Mouse (Mus musculus) cerebellum, adult 18-20 months (tissue): ENCODE measurements at regions not wholly inside any gene's neighbourhood (a gene's known extent, or its start where the extent isn't known, plus 50 kb on each side); places are given as distances from the start of the nearest gene placed in this dataset.

ENCODE experiments used
- DNase-seq, 2 experiments: peaks; one replicate each; pipeline ENCODE4 v3.0.0; 2021

- DNase-seq, result no peak
Observed at GRCm38 (mm10) chr15:96521125-96521455, 60.4 kb upstream of the Scaf11 start.

DNA sequence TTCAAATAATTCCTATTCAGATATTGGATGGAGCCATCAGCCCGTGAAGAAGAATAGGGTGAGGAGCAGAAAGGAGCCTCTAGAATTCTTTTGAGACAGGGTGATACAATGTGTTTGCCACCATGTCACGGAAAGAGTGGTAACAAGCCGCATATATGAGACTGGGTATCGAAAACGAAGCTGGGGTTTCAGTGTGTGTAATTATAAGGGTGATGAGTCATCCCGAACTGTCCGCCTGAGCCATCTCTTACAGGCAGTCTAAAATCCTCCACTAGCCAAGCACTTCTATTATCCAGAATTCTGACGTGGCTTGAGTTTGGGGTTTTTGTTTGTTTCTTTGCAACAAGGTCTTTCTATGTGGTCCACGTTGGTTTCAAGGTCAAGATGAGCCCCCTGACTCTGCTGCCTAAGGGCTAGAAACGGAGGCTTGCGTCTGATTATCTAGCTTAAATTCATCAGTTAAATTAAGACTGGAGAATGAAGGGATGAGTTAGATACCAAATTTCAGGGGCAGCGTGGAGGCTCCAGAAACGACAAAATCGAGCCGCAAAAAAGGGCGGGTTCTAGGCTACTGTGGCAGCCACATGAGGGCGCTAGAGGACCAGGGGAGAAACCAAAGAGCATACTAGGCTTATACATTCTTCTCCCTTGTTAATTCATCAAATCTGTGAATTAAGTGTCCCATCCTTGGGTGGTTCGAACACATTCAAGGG is 59.9 kb upstream of the Scaf11 start:
- DNase-seq, result peak in 1 of 2 experiments; percentile 12

- DNase-seq, result no peak
Observed at GRCm38 (mm10) chr15:96518156-96518555, 57.5 kb upstream of the Scaf11 start.

GRCm38 (mm10) chr15:96515620-96516019 is 55.0 kb upstream of the Scaf11 start:
- DNase-seq, result no peak

GRCm38 (mm10) chr15:96512636-96513035 is 52.0 kb upstream of the Scaf11 start:
- DNase-seq, result no peak
